Mouse (Mus musculus) urinary bladder, postnatal 10 days (tissue): ENCODE data around the gene Gm20388.

Experiments used
- DNase-seq: peaks from one replicate; pipeline ENCODE4 v3.0.0; 2022; ENCODE audit warnings: low spot score

Gene Gm20388

DNA sequence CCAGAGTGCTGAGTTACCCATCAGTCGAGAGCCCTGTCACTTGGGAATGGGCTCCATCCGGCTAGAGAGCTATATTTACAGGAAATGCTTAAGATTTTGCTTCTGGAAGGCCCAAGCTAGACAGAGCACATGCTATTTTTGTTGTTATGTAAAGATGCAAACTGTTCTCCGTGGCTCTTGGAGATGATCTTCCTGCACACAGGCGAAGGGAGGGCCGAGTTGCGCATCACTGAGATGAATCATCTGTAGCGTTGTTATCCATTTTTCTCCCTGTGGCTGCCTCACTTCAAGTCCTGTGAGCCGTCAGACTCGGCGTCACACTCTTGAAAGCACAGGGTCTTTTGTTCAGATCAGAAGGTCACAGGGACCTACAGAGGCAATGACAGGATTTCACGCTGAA is 3963.7 kb downstream of the Gm20388 start:
- DNase-seq: no peak

GRCm38 (mm10) chr8:123877865-123878264 is 3967.2 kb downstream of the Gm20388 start:
- DNase-seq: no peak

- DNase-seq: no peak
Observed at GRCm38 (mm10) chr8:123880271-123880670, 3969.6 kb downstream of the Gm20388 start.

- no peak for DNase-seq
Observed at GRCm38 (mm10) chr8:123880821-123881350, 3970.2 kb downstream of the Gm20388 start.

DNA sequence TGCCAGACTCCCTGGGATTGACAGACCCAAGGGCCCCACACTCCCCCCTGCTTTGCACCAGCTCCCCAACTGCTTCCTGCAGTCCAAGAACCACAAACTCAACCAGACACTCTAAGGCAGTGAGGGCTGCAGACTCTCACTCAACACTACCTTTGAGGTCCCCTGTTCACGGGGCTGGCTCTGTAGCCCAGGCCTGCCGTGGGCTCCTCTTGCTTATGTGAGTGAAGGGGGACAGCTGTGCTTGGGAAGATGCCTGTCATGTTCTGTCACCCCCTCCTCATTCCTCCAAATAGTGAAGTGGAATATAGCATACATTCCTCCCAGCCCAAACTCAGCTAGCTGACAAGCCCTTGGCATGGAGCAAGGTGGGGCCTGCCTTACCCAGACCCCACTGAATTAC is 3971.8 kb downstream of the Gm20388 start:
- DNase-seq: no peak

DNA sequence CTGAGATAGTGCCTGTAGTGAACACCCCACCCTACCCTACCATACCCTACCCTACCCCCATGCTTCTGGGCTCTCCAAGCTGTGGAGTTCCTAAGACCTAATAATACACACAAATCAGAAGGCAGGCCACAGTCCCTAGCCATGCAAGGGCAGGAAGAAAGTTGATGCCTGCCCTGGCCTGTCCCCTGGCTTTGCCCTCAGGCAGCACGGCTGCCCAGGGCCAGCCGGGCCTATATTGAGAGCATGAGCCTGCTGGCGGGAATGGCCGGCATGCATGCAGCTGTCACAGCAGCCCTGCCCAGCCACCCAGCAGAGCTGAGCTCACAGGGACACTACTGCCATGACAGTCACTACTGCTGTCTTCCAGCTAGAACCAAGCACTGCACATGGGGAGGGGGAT is 3972.5 kb downstream of the Gm20388 start:
- DNase-seq: no peak

GRCm38 (mm10) chr8:123884721-123885565 is 3974.3 kb downstream of the Gm20388 start:
- DNase-seq: no peak

DNA sequence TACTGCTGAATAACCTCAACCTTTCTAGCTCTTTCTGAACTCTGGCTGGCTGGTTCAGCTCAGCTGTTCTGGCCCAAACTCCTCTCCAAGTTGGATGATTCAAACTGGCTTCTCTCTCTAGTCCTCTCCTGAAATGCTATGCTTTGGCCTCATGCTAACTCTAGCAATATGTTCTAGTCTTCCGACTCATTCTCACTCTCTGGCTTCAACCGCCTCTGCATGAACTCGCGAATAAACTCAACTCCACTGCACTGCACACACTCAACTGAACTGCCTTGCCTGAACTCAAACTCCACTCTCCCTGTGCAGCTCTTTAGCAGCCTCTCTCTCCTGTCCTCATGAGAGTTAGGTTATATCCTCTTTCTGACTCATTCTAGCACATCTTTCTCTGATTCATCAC is 3976.5 kb downstream of the Gm20388 start:
- DNase-seq: no peak

DNA sequence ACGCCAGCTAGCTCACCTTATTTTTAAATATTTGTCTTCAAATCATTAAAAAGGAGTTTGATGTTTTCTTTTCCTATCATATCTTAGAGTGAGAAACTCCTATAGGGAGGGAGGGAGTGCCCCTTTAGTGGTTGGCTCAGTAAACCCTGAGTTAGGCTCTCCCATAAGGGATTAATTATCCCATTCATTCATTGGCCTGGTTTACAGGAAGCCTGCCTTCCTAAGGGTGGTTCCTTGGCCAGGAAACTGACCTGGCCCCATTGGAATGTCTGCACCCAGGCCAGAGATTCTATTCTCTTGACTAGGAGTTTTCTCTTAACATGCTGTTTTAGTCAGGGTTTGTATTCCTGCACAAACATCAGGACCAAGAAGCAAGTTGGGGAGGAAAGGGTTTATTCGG is 3977.3 kb downstream of the Gm20388 start:
- DNase-seq: no peak

DNA sequence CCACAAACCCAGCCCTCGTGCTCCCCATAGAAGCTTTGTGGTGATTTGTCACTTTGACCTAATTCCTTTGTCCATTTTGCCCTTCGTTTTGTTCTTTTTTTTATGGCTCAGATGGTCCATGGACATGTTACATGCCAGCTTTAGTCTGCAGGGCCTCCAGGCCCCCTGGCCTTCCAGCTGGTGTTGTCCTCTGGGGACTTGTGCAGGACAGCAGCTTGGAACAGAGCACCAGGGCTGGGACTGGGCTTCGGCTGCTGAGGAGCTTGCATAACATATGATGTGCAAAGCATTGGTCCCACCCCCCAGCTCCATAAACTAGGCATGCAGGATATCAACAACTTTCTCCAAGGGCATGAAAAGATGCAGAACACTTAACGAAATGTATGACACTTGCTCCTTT is 3979.2 kb downstream of the Gm20388 start:
- DNase-seq: no peak

DNA sequence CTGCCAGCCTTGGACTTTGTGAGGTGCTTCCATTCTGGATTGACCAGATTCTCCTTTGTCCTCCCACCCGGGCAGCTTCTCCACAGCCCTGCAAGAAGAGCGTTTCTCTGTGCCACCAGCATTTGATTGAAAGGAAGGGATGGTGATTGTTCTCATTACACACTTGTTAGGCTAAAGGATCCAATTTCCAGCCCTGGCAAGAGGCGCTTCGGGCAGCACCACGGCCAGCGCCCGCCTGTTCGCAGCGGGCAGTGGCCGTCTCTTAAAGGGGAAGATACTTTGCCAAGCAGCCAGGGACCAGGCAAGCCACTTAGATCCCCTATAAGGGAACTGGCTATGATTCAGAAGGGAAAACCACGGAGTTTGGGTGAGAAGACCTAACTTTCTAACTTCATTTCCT is 3980.6 kb downstream of the Gm20388 start:
- no peak for DNase-seq

- DNase-seq: no peak
Observed at GRCm38 (mm10) chr8:123891883-123892585, 3981.4 kb downstream of the Gm20388 start.

DNA sequence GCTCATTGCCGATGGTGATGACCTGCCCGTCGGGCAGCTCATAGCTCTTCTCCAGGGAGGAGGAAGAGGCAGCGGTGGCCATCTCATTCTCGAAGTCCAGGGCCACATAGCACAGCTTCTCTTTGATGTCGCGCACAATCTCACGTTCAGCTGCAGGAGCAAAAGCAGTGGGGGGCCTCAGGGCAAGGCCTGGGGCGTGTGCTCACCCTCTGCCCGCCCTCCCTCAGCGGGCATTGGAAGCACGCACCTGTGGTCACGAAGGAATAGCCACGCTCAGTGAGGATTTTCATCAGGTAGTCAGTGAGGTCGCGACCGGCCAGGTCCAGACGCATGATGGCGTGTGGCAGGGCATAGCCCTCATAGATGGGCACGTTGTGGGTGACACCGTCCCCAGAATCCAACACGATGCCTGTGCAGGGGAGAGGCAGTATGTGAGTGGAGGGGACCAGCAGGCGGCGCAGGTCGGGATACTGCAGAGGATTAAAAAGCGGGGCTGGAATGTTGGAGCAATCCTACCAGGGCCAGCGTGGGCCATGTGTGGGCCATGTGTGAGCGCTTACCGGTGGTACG is 3982.0 kb downstream of the Gm20388 start:
- DNase-seq: no peak

GRCm38 (mm10) chr8:123893413-123893812 is 3982.8 kb downstream of the Gm20388 start:
- no peak for DNase-seq

DNA sequence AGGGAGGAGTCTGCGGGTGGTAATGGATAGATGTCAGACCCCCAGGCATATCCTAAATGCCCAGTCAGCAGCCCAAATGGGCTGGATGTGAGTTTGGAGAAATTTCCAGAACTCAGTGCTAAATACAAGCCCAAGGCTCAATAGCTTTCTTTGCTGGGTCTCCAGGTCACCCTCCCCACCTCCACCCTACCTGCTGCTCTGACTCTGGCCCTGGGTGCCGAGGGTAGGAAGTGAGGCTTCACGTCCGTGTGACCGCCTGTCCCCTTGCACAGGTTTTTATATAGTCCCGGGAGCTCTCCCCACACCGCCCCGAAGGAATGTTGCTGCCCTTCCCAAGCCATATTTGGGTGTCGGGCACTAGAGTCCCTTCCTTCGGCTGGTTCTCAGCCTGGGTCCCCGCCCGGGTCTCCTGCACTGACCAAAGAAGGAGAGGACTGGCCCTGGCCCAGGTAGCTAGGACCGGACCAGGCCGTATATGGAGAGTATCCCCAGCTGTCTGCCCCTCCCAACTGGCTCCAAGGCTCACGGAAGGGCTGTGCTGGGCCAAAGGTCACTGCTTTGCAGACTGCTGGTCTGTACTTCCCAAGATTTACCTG is 3984.0 kb downstream of the Gm20388 start, which contains the start of gene Acta1:
Gene Acta1, minus strand, starts transcription at position 250 of the 596 bp plus-strand sequence.
- no peak for DNase-seq

- no peak for DNase-seq
Observed at GRCm38 (mm10) chr8:123895230-123895629, 3984.6 kb downstream of the Gm20388 start.

DNA sequence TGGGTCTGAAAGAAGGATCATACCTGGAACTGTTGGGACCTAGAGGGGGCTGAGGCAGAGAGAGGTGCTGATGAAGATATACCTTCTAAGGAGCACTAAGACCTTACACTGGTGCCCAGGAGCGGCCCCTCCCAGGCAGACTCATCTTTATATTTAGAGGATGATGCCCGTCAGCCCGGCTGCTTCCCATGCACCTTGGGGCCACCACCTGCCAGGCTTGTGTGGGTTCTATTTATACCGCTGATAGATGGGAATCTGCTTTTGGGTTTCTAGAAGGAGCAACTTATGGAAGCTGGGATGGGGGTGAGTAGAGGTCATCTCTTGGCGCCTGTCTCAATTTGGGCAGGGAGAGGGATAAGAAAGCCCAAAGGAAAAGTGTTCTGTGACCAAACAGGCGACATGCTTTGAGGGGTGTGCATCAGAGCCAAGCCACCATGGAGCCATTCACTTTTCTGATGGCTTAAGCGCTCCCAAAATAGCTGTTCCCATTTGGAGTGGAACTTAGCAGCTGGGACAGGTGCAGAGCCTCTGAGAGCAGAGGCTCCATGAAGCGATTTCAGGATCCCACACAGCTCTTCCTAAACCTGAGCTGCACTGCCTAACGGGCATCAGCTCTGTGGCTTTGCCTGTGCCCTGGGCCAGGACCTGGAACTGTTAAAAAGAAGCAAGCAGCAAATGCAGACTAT is 3985.2 kb downstream of the Gm20388 start:
- no peak for DNase-seq

- no peak for DNase-seq
Observed at GRCm38 (mm10) chr8:123896366-123896761, 3985.7 kb downstream of the Gm20388 start.

DNA sequence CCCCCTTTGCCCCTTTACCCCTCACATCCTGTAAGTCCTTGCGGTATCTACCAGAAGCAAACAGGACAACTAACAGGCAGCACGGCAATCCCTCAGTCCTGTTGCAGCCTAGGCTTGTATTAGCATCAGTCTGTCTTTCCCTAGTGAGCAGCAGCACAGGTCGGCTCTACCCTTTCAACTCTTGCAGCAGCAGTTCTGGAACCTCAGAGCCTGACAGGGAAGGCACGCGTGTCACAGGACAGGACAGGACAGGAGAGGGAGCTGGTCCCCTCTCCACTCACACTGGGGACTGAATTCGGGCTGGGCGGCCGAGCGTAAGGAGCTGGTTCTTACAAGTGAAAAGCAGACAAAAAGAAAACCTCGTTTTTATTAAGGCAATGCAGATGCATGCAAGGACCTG is 3986.1 kb downstream of the Gm20388 start:
- DNase-seq: no peak

DNA sequence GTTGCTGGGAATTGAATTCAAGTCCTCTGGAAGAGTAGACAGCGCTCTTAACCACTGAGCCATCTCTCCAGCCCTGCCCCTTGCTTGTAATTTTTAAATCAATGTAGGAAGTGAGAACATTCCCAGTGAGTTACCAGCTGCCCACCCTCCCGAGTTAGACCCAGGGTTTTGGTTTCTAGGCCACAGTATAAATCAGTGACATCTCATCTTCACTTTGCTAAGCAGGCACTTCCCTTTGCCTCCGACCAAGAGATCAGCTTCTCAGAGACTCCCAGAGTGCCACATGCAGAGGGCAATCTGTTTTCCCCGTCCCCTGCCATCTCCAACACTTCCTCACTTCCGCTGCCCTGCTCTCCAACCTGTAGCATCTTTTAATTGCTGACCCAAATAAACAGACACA is 3987.9 kb downstream of the Gm20388 start:
- DNase-seq: no peak

GRCm38 (mm10) chr8:123899366-123899765 is 3988.7 kb downstream of the Gm20388 start:
- no peak for DNase-seq

DNA sequence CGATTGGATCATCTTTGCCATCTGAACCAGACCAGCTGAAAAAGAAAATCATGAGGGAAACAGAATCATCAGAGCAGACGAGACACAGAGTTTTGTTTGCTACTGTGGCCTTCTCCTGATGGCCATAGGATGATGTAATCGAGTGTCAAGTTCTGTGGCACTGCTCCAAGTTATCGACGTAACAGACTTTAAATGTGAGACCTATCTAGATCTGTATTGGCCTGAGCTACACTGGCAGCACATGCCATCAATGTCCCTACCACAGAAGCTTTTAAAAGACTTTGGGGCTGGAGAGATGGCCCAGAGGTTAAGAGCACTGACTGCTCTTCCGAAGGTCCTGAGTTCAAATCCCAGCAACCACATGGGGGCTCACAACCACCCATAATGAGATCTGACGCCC is 3992.0 kb downstream of the Gm20388 start:
- no peak for DNase-seq
